8 mouse cellular contexts compared by ENCODE assay signal in genomic region chr15:12196410-12197191, GRCm38 (mm10). TPM values are rescaled to one million over a fixed set of nuclear protein-coding genes. Genes with fewer than 3 reads are reported as not detected.
DNase-seq lines count a peak whose midpoint lies in the region; ATAC-seq and TF ChIP-seq lines count a peak whose summit lies in the region.

No protein-coding gene starts in this region.

- intact Hi-C loops in left cerebral cortex, adult 2 months (cut with DNase I) = loop anchor here (2.0 to 5.0 kb wide), 2 partner anchors 72 to 381 kb away; no protein-coding TSS in a partner anchor
- intact Hi-C loops in left cerebral cortex, postnatal 36 days (cut with DNase I) = loop anchor here (1.0 to 10.0 kb wide), 2 partner anchors 72 to 378 kb away; no protein-coding TSS in a partner anchor

- 41% methylated on average over 22 of the region's 22 CpGs for WGBS in forebrain, embryonic 14.5 days
- WGBS in hindbrain, embryonic 13.5 days = 39% methylated on average over 22 of the region's 22 CpGs
- WGBS in limb, embryonic 13.5 days = 25% methylated on average over 22 of the region's 22 CpGs
- whole genome bisulfite sequencing in midbrain, embryonic 14.5 days = 39% methylated on average over 22 of the region's 22 CpGs
- 33% methylated on average over 22 of the region's 22 CpGs for WGBS in stomach, embryonic 15.5 days

- no peaks in the 10 kb centered on the region for H3K36me3 ChIP-seq in forebrain, embryonic 14.5 days (ENCODE audit: control insufficient read depth, insufficient read depth, low read length)
- no peaks in the 10 kb centered on the region for H3K36me3 ChIP-seq in hindbrain, embryonic 13.5 days
- H3K36me3 ChIP-seq in limb, embryonic 13.5 days = no peaks in the 10 kb centered on the region
- H3K36me3 ChIP-seq in midbrain, embryonic 14.5 days (ENCODE audit: control insufficient read depth, insufficient read depth, low read length) = 0 out of 2 replicates have a peak, but pooled peaks cover 8% of the 10 kb centered on the region
- no peaks in the 10 kb centered on the region for H3K36me3 ChIP-seq in stomach, embryonic 15.5 days

- ATAC-seq in cerebellum, adult (ENCODE audit: insufficient number of reproducible peaks, low FRiP score, low TSS enrichment) = peak; percentile 82
- ATAC-seq in forebrain, embryonic 14.5 days = peak; percentile 82
- ATAC-seq in hindbrain, embryonic 13.5 days (ENCODE audit: low FRiP score) = peak; percentile 63
- ATAC-seq in limb, embryonic 13.5 days (ENCODE audit: low FRiP score, low read depth) = peak; percentile 48; the same call in 1 of the 2 replicates
- peak; percentile 53 for ATAC-seq in midbrain, embryonic 14.5 days (ENCODE audit: low FRiP score, low TSS enrichment)
- ATAC-seq in stomach, embryonic 15.5 days (ENCODE audit: insufficient read depth, low FRiP score, low read depth) = 0 out of 2 replicates have a peak, but pooled peaks have one; percentile 19

- peak in 1 of 2 experiments; percentile 45 for DNase-seq in left cerebral cortex, adult 2 months (ENCODE audit: extremely low spot score in 1 of 2, low spot score in 2 of 2)
- no peak for DNase-seq in left cerebral cortex, postnatal 36 days (ENCODE audit: low spot score in 2 of 2)
- peak; percentile 79 for DNase-seq in forebrain, embryonic 14.5 days (ENCODE audit: low spot score)
- peak; percentile 82 for DNase-seq in midbrain, embryonic 14.5 days

- H3K4me2 ChIP-seq in forebrain, embryonic 14.5 days (ENCODE audit: low read length) = no peak overlapping the region
- H3K4me2 ChIP-seq in hindbrain, embryonic 13.5 days = no peak overlapping the region
- peak overlapping the region; percentile 38; the same call in 1 of the 2 replicates for H3K4me2 ChIP-seq in limb, embryonic 13.5 days (replicated peaks)
- H3K4me2 ChIP-seq in midbrain, embryonic 14.5 days (ENCODE audit: low read length) = no peak overlapping the region
- H3K4me2 ChIP-seq in stomach, embryonic 15.5 days = peak overlapping the region; percentile 17; the same call in 1 of the 2 replicates

- no peaks in the 10 kb centered on the region for H3K4me1 ChIP-seq in forebrain, embryonic 14.5 days (ENCODE audit: control insufficient read depth, insufficient read depth, low read length)
- H3K4me1 ChIP-seq in hindbrain, embryonic 13.5 days (replicated peaks) = no peaks in the 10 kb centered on the region; the same call in 1 of the 2 replicates
- peaks cover 44% of the 10 kb centered on the region for H3K4me1 ChIP-seq in limb, embryonic 13.5 days
- H3K4me1 ChIP-seq in midbrain, embryonic 14.5 days (ENCODE audit: control insufficient read depth, insufficient read depth, low read length) = no peaks in the 10 kb centered on the region
- H3K4me1 ChIP-seq in stomach, embryonic 15.5 days = peaks cover 18% of the 10 kb centered on the region; the same call in 1 of the 2 replicates

- H3K9me3 ChIP-seq in forebrain, embryonic 14.5 days (replicated peaks; ENCODE audit: control insufficient read depth, low read length) = no peaks in the 10 kb centered on the region
- no peaks in the 10 kb centered on the region for H3K9me3 ChIP-seq in hindbrain, embryonic 13.5 days
- no peaks in the 10 kb centered on the region for H3K9me3 ChIP-seq in limb, embryonic 13.5 days
- H3K9me3 ChIP-seq in midbrain, embryonic 14.5 days (ENCODE audit: control insufficient read depth, low read length) = no peaks in the 10 kb centered on the region
- H3K9me3 ChIP-seq in stomach, embryonic 15.5 days = no peaks in the 10 kb centered on the region

- no peaks in the 10 kb centered on the region for H3K27me3 ChIP-seq in forebrain, embryonic 14.5 days (replicated peaks; ENCODE audit: control insufficient read depth, insufficient read depth, low read length)
- no peaks in the 10 kb centered on the region for H3K27me3 ChIP-seq in hindbrain, embryonic 13.5 days
- H3K27me3 ChIP-seq in limb, embryonic 13.5 days = no peaks in the 10 kb centered on the region
- H3K27me3 ChIP-seq in midbrain, embryonic 14.5 days (ENCODE audit: control insufficient read depth, insufficient read depth, low read length) = no peaks in the 10 kb centered on the region
- no peaks in the 10 kb centered on the region for H3K27me3 ChIP-seq in stomach, embryonic 15.5 days (replicated peaks)

- no peak overlapping the region for H3K9ac ChIP-seq in forebrain, embryonic 14.5 days (ENCODE audit: low read length)
- H3K9ac ChIP-seq in hindbrain, embryonic 13.5 days = no peak overlapping the region
- no peak overlapping the region for H3K9ac ChIP-seq in limb, embryonic 13.5 days
- H3K9ac ChIP-seq in midbrain, embryonic 14.5 days (replicated peaks; ENCODE audit: low read length) = no peak overlapping the region
- H3K9ac ChIP-seq in stomach, embryonic 15.5 days = no peak overlapping the region

- H3K4me3 ChIP-seq in left cerebral cortex, adult 2 months = no peak overlapping the region
- no peak overlapping the region for H3K4me3 ChIP-seq in forebrain, embryonic 14.5 days (ENCODE audit: low read depth, low read length)
- H3K4me3 ChIP-seq in hindbrain, embryonic 13.5 days = no peak overlapping the region
- no peak overlapping the region for H3K4me3 ChIP-seq in limb, embryonic 13.5 days
- H3K4me3 ChIP-seq in midbrain, embryonic 14.5 days (replicated peaks; ENCODE audit: low read depth, low read length) = no peak overlapping the region
- H3K4me3 ChIP-seq in stomach, embryonic 15.5 days (replicated peaks) = no peak overlapping the region

- no peak overlapping the region for H3K27ac ChIP-seq in left cerebral cortex, adult 2 months
- no peak overlapping the region for H3K27ac ChIP-seq in forebrain, embryonic 14.5 days (ENCODE audit: low read depth, low read length)
- no peak overlapping the region for H3K27ac ChIP-seq in hindbrain, embryonic 13.5 days
- no peak overlapping the region for H3K27ac ChIP-seq in limb, embryonic 13.5 days
- H3K27ac ChIP-seq in midbrain, embryonic 14.5 days (replicated peaks; ENCODE audit: low read depth, low read length) = no peak overlapping the region
- H3K27ac ChIP-seq in stomach, embryonic 15.5 days = no peak overlapping the region

- peak; percentile 76 for TF ChIP-seq CTCF in left cerebral cortex, adult 2 months (IDR thresholded peaks at IDR 0.05)

RNA-seq across cellular contexts. Expression of gene Mtmr12, which starts 8.2 kb away (rescaled TPM):
- 10 to 100 TPM; 54.9 to 55.6 TPM for total RNA-seq in left cerebral cortex, adult 2 months (2021)
- total RNA-seq in left cerebral cortex, postnatal 36 days (2021) = 10 to 100 TPM; 41.4 to 47.3 TPM
- polyA plus RNA-seq in forebrain, embryonic 14.5 days (2014; fragmentation: Nextera tagmentation; extraction: Ambion mirVana) = 8.1 and 8.2 TPM in 2 replicates
- polyA plus RNA-seq in hindbrain, embryonic 13.5 days (2015; fragmentation: Nextera tagmentation; extraction: Ambion mirVana) = 7.7 and 8.3 TPM in 2 replicates
- 16.3 and 18.5 TPM in 2 replicates for polyA plus RNA-seq in limb, embryonic 13.5 days (2015; fragmentation: Nextera tagmentation; extraction: Ambion mirVana)
- 6.6 and 9.0 TPM in 2 replicates for polyA plus RNA-seq in midbrain, embryonic 14.5 days (2014; fragmentation: Nextera tagmentation; extraction: Ambion mirVana)
- 14.9 and 18.8 TPM in 2 replicates for polyA plus RNA-seq in stomach, embryonic 15.5 days (2015; fragmentation: Nextera tagmentation; extraction: Ambion mirVana)

Comparison
In these comparisons a context has a peak if more than half of its experiments do, and no peak if none do; other contexts are left out.
1. DNase-seq: peak in forebrain, embryonic 14.5 days (single experiment) and midbrain, embryonic 14.5 days (single experiment); none in left cerebral cortex, postnatal 36 days (0 of 2).
2. ATAC-seq: peak in every context shown above with its lines; median percentile 82 in cerebellum, adult; 82 in forebrain, embryonic 14.5 days; 63 in hindbrain, embryonic 13.5 days; 53 in midbrain, embryonic 14.5 days; 48 in limb, embryonic 13.5 days; 19 in stomach, embryonic 15.5 days.
3. H3K4me2 ChIP-seq: peak in limb, embryonic 13.5 days (single experiment) and stomach, embryonic 15.5 days (single experiment); none in forebrain, embryonic 14.5 days (single experiment), hindbrain, embryonic 13.5 days (single experiment) and midbrain, embryonic 14.5 days (single experiment).